Mouse (Mus musculus): ENCODE data around the gene Tcf7l1.
"Not testable (repeated sequence)": the region's sequence is repeated elsewhere in the genome, so short reads cannot be mapped to it uniquely, and the experiment has no call there.

Gene Tcf7l1

DNA sequence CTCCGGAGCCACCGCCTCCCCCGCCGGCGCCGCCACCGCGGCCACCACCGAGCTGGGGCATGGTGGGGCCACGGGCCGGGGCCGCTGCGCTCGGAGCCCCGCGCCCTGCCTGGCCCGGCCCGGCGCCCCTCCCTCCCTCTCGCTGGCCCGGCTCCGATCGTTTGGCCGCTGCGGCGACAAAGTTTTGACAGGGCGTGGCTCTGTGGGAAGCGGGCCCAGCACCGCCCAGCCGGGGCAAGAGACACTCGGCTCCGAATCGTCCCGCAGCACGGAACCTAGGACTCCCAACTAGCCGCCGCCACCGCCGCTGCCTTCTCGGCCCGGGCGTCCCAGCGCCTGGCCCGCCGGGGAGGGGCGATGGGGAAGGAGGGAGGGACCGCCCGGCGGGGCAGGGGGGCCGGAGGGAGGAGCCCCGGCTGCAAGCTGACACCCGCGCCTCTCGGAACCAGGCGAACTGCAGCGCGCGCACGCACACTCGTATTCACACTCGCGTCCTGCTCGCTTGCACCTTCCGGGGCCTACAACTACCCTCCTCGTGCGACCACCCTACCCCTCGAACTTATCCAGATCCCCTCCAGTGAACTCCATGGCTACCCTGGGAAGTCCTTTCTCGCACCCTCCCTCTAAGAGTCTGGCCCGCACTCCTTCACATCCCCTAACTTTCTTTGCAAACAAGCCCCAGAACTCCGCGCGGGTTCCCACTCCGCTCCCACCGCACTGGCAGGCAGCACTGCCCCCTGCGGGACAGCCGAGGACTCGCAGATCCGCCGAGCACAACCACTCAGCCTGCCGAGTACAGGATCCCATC, at the start of gene Tcf7l1:
Gene Tcf7l1 (minus strand): TSS at position 363 of the 808 bp plus-strand sequence.
- in situ Hi-C loops (cut with MboI): no loop called here

DNA sequence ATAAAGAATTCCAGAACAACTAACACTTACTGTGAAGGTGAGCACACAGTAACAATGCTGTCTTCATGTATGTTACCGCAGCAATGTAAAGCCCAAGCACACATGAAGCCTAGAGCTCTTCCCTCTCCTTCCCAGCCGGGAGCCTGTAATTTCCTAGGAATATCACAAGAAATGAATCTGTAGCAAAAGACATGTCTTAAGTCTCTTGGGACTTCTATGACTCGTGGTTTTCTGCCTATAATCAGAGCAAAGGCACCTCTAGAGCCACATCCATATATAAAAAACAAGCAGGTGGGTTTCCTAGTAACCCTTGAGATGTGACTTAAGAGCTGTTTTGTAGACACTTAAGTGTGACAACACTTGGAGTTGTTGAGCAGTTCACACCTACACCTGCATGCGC, 48.7 kb upstream of the Tcf7l1 start:
- in situ Hi-C loops (cut with MboI): no loop called here

DNA sequence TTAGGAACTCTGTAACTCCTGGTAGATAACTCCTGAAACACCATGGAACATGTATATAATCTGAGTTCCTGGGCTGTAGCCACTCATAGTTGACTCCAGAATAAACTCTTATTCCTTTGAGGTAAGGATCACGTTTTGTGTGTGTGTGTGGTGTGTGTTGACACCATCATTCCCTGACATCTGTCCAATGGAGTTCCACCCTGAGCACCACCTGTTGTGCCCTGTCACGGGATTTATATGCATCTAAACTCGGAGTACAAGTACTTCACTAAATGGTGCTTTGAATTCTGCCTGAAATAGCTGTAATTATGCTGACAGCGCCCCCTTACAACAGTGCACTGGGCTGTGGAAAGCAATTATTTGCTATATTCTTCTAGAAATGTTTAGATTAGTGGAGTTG, 45.5 kb upstream of the Tcf7l1 start:
- in situ Hi-C loops (cut with MboI): no loop called here

DNA sequence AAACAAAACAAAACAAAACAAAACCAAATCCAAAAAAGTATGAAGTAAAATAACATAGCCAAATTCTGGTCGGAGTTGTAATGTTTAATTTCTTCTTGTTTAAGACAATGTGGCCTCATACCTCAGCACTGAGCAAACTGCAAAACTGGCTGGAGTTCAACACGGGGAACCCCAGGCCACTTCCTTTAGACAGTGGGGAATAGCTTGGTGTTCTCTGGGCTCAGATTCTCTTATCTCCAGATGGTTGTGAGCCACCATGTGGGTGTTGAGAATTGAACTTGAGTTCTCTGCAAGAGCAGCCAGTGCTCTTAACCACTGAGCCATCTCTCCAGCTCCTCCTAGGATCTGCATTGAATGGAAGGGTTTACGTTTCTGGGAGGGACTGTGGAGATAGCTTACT, 42.8 kb upstream of the Tcf7l1 start:
- in situ Hi-C loops (cut with MboI): no loop called here

DNA sequence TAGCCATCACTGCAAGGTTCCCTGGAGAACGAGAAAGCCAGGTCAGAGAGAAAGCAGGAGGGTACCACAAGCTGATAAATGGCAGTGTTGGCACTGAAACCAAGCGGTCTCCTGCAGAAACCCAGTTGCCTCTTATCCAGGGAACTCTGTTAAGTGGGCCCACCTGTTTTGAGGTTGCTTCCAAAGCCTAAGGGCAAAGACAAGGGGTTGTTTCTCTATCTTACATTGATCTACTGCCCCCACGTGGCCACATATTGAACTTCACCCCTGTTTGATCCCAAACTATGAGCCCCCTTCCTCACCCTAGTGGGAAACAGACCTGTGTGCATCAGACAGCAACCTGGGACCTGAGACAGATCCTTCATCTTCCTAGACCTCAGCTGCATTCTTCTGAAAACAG, 42.2 kb upstream of the Tcf7l1 start:
- in situ Hi-C loops (cut with MboI): no loop called here

DNA sequence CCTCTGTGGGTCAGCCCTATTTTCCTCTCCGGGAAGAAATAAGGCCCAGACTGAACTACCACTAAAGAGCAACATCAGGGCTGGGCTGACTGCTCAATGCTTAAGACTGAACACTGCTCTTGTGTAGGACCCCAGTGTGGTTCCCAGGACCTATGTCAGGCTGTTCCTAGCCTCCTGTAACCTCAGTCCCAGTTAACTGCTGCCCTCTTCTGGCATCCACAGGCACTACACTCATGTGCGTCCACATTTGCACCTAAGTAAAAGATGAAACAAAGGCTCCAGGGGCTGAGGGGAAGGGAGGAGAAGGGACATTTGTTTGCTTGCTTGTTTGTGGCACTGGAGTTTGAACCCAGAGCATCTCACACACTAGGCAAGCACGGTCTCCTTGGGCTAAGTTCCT, 39.8 kb upstream of the Tcf7l1 start:
- in situ Hi-C loops (cut with MboI): no loop called here

DNA sequence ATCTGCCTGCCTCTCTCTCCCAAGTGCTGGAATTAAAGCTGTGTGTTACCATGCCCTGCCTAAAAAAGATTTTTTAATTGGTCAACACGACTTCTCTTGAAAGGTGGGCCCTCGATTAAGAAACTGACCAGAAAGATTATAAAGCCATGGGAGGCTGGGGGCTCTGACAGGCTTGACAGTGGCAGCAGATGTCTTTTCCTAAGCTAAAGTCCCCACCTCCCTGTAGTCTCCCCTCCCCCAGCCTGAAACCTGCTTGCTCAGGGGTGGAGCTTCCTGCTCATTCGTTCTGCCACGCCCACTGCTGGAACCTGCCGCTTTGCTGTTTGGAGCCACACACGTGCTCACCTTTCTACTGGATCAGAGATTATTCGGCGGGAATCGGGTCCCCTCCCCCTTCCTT, 39.0 kb upstream of the Tcf7l1 start:
- in situ Hi-C loops (cut with MboI): not testable (repeated sequence)

DNA sequence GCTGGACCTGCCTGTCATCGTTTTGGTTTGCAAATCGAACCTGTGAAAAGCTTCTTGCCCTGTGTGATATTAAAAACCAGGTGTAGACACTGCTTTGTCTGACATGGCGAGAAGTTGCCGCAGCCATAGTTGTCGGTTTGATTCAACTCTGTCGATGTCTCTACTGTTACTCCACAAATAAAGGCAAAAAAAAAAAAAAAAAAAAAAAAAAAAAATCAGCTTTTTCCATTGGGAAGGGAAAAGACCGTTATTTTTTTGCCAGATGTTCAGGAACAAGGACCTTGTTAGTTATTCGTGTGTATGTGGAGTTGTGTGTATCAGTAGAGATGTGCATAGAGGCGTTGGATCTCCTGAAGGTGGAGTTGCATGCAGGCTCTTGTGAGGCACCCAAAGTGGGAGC, 36.7 kb upstream of the Tcf7l1 start:
- in situ Hi-C loops (cut with MboI): no loop called here

DNA sequence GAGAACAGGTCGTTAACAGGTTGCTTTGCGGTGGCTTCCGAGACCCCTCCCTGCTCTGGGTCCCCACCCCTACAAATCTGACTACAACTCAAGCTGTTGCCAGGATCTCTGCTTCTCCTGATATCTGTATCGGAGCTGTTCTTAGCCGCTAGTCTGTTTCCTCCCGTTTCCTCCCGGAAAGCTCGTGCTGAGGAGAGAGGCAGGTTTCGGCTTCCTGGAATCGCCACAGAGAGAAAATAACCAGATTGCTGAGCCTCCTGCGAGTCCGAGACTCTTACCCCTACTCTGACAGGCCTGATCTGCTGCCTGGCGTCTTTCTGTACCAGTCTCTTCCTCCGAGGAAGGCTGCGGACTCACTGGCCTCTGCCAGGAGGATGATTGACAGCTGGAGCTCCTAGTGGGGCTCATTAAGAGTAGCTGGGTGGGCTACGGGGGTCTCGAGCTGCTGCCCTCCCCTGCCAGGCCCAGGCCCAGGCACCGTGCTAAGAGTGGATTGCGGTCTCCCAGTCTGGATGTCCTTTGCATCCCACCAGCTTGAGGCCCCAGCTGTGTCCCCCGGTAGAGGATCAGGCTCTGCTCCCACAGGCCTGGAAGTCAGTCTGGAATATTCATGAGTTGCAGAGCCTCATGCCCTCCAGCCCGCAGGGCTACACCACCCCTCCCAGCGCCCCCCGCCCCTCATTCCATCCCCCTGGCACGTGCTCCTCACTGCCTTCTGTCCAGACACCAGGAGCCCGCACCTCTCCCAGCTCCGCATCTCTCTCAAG, 36.1 kb upstream of the Tcf7l1 start:
- in situ Hi-C loops (cut with MboI): no loop called here

DNA sequence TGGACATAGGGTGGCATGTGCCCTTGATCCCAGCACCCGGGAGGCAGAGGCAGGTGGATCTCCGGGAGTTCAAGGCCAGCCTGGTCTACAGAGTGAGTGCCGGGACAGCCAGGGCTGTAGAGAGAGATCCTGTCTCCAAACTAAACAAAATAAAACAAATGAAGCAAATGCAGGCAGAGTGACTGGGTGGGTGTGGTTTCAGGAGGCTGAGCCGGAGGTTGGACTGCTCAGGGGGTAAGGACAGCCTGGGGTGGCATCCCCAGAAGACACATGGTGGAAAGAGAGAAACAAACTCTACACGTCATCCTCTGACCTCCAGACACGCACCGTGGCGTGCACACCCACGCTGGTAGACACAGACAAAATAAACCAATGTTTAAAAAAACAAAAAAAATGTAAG, 24.4 kb upstream of the Tcf7l1 start:
- in situ Hi-C loops (cut with MboI): no loop called here

DNA sequence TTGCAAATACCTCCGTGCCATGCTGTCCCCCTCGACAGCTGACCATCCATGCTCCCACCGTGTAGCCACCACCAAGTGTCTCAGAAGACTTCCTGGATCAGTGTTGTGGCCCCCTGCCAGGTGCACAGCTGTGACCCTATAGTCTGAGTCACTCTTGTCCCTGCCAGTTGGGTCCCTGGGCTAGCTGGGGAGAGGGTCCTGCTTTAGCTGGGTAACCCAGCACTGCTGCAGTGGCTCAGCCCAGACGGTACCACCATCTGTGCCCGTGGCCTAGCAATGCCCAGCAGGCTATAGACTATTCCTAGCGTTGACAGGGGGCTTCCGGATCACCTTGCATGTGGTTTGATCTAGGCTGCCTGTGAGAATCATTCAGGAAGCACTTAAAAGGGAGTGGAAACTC, 21.2 kb upstream of the Tcf7l1 start:
- in situ Hi-C loops (cut with MboI): no loop called here

DNA sequence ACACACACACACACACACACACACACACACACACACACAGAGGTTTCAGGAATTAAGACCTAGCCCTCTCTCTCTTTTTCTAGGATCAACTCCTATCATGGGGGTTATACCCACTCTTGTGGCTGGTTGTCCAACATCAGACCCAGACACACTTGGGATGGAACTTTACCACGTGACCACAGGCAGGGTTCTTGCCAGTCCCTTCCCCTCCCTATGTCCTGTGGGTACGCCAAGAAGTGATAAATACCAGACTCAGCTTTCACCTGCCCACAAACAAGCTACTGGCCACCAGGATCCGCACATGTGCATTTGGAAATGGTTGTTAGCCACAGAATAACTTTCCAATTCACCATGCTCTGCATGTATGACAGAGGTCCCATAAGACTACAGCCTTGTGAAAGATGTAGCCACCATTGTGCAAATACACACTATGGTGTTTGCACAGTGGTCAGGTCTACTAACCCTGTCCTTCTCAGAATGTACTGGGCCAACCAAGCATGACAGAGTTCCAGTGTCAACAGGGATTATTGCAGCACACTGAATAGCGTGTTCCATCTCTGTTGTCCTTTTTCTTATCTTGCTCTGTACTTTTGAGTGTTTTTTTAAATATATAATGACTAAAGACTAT, 20.6 kb upstream of the Tcf7l1 start:
- in situ Hi-C loops (cut with MboI): no loop called here

DNA sequence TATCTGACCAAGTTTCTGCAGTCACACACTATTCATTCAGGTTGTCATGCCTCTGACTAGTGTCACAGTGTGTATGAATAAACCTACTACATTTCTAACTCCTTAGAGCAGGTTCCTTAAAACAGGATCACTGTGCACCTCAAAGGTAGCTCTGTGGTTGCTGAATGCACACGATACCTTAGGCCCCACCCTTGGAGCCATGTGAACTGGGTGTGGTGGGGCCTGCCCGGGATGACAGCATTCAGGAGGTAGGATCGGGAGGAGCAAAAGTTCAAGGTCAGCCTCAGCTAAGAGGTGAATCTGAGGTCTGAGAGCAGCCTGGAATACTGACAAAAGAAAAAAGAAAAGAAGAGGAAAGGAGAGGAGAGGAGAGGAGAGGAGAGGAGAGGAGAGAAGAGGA, 19.3 kb upstream of the Tcf7l1 start:
- in situ Hi-C loops (cut with MboI): no loop called here

DNA sequence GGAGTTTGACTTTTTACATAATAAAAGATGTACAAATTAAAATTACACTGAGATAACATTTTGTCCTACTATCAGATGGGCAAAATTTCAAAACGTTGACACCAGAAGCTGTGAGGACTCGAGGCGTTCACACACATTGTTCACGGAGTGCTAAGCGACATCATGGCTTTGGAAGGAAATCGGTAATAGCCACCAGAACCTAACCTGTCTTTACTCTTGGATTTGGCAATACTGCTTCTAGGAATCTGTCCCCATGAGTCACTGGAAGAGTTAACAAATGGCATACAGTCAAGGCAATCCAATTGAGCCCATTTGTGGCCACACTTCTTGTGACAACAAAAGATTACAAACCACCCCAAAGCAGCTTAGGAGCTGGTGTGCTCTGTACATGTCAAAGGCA, 14.6 kb upstream of the Tcf7l1 start:
- in situ Hi-C loops (cut with MboI): no loop called here

DNA sequence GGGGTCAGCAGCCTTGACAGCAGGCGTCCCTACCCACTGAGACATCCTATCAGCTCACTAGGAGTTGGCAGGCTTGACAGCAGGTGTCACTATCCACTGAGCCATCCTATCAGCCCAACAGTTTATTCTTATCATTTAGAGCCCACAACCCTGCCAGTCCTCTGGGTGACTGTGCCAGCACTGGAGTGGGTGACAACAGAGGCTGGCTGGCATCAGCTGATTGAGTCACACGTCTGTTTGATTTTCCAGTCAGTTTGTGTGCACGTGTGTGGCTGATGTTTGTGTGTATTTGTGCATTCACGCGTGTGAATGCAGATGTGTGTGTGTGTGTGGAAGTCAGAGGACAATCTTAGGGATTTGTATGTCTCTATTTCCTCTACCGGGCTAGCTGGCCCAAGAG, 13.1 kb upstream of the Tcf7l1 start:
- in situ Hi-C loops (cut with MboI): no loop called here

DNA sequence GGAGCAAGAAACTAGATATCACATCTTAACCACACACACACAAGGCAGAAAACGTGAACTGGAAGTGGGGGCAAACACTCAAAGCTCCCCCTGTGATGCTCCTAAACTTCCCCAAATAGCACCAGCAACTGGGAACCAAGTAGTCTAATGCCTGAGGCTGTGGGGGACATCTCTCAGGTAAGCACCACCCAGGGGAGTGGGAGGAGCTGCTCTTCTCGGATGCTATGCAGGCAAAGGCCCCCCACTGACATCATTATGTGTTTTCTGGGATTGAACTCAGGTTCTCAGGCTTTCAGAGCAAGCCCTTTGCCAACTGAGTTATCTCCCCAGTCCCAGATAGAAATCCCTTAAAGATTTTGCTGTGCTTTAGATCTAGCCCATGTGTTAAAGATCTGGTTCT, 11.6 kb upstream of the Tcf7l1 start:
- in situ Hi-C loops (cut with MboI): no loop called here

DNA sequence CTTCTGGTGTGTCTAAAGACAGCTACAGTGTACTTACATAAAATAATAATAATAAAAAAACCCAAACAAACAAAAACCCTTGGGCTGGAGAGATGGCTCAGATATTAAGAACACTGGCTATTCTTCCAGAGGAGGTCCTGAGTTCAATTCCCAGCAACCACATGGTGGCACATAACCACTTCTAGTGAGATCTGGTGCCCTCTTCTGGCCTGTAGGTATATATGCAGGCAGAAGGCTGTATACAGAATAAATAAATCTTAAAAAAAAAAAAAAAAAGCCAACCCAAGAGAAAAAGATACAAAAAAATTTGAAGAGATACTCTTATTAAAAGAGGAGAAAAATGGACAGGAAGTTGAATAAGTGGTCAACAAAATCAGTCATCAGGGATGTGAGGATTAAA, 8.7 kb upstream of the Tcf7l1 start:
- in situ Hi-C loops (cut with MboI): no loop called here

DNA sequence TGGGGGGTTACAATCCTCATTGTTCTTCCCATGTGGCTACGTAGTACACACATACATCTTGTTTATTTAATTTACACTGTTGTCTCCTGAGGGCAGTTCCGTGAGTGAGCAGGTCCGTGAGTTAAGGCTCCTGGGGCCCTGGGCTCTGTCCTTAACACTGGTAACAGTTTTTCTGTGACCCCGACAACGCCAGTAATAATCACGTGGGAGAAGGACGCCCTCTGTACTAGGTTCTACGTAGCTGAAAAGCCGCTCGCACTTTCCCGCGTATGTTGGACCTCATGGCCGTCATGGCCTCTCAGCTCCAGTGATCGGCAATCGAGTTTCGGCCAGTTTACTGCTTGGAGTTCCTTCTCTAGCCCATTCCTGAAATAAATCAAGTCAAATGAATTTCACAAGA, 6.4 kb upstream of the Tcf7l1 start:
- in situ Hi-C loops (cut with MboI): no loop called here

DNA sequence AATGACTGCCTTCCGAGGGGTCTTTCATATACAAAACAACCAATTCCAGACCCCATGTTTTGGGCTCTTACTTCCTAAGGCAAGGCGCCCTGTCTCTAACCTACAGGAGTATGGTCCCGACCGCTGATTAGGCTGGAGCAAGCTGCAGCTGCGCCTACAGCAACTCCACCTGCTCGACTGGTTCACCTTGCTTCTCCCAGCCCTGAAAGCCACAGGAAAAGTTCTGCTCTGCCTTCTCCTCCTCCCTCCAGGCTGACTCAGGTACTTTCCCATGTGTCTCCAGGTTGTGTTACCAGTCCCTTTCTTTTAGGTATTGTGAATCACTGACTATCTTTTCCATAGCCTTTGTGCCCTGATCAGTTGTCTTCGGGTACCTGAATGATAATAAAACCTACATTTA, 5.8 kb upstream of the Tcf7l1 start:
- in situ Hi-C loops (cut with MboI): no loop called here

DNA sequence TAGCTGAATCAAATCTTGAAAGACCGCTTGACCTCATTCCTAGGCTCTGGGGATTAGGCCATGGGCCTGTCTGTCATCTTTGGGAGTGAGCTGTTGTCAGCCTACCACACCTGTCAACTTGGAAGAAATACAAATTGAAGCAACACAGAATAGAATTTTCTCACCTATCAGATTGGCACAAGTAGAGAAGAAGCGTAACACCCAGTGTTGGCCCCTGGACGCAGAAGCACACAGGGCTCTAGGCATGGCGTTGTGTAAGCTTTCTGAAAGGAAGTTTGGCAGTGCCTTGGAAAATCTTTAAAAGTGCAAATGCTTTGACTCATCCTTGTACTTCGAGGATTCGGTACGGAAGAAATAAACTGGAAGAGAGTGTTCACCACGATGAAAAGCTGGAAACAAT, 3.6 kb upstream of the Tcf7l1 start:
- in situ Hi-C loops (cut with MboI): no loop called here

DNA sequence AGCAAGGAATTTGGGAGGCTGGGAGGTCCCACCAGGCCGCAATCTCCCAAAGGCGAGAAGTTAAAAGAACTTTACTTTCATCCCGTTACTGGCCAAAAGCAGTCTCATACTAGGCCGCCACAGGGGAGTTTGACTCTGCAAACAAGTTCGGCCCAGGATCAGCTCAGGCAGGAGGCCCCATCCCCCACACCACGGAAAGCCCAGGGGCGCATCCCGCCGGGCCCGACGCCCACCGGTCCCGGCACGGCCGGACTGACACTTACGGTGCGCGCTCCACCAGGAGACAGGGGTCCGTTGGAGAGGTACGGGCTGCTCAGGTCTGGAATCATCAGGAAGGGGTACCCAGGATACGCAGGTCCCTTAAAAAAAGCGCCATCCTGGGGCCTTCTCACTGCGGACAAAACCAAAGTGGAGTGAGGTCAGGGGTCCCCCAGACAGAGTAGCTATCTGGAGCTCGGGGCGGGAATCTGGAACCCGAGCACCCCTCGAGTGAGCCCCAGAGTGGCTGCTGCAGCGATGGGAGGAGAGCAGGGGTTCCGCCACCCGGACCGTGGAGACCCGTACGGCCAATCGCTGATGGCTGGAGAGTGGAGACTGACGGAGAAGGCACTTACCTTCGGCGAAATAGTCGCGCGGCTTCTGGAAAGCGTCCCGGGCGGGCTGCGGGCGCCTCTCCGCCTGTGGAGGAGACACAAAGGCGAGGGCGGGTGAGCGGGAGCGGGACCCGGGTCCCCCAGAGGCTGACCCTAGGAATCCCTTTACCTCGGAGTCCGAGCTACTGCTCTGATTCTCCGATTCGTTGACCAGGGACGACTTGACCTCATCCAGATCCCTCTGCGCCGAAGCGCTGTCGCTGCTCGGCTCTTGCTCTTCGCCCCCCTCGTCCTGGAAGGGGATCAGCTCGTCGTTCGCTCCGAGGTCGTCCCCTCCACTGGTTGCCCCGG, 834 bp downstream of the Tcf7l1 start:
- in situ Hi-C loops (cut with MboI): no loop called here
